Mouse (Mus musculus) T-helper 2 cell (primary cell): ENCODE measurements around the gene Slc39a5.

Experiments used
- in situ Hi-C: fragments of 300-600 bp; cut with MboI, MseI; formaldehyde crosslinking; loops from one replicate; pipeline ENCODE4 v1.15.1; 2025; ENCODE audit warnings: high pct_unique_total_duplicates

Gene Slc39a5

DNA sequence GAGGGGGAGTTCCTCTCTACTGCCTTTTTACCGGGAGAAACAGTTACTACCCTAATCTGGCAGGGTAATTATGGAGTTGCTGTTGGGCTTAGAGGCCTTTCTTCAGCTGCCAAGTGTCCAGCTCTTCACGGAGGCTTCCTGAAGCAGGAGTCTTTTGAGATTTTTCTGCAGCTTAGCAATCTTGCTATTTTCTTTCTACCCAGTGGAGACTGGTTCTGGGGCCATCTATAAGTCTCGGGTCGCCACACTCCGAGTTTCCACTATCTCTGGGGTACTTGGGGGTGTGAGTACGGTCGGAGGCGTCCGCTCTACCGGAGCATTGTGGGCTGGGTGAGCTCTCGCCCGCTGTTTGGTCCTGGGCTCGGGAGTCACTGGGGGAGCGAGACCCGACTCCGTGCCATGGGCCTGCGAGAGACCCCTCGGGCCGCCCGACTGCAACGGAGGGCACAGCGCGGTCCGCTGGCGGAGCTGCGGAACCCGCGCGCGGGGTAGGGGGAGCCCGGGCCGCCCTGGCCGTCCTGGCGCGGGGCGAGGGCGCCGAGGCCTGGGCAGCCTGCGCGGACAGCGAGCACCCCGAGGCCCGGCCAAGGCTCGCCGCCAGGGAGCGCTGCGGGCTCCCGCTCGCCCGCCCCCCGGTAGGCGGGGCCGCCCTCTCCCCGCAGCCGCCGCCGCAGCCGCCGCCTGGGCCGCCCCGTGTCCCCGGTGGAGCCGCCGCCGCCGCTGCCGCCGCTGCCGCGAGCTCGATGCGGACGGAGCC lies 24.4 kb downstream of the Slc39a5 start, which contains the start of gene Ankrd52:
TSS of gene Ankrd52 (plus strand) at position 661 of the 757 bp plus-strand sequence.
- in situ Hi-C loops = loop anchor here (10.0 kb wide), 1 partner anchor 1302 kb away; the partner anchor contains the start of genes Agap2 and Tspan31

DNA sequence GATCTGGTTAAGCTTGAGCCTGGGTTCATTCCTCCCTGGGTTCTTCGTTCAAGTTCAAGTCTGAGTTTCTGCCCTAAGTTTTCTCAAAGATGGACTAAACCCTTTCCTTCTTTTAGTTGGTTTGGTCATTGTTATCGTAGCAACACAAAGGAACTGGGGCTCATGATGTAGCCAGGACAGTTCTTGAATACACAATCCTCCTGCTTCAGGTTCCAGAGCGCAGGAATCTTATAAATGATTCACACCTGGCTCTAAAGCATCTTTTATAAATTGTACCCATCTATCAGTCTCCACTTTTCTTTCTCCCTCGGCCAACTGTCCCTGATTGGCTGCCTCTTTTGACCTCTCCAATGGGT lies 25.0 kb downstream of the Slc39a5 start:
- in situ Hi-C loops = loop anchor here (10.0 kb wide), 1 partner anchor 1301 kb away; the partner anchor contains the start of genes Agap2 and Tspan31

DNA sequence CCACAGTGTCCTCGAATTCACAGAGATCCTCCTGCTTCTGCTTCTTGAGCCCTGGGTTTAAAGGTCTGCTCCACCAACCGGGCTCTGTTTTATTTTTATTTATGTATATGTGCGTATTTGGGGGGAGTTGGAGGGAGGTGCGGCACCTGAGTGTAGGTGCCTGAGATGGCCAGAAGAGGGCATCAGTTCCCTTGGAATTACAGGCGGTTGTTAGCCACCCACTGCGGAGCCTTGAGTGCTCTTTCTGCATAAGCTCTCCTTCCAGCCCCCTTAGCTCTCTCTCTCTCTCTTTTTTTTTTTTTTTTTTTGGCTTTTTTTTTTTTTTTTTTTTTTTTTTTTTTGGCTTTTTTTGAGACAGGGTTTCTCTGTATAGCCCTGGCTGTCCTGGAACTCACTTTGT lies 26.6 kb downstream of the Slc39a5 start:
- in situ Hi-C loops = loop anchor here (10.0 kb wide), 1 partner anchor 1300 kb away; the partner anchor contains the start of genes Agap2 and Tspan31

- in situ Hi-C loops = loop anchor here (10.0 kb wide), 1 partner anchor 1298 kb away; the partner anchor contains the start of genes Agap2 and Tspan31
Measured at GRCm38 (mm10) chr10:128372989-128373748, 27.9 kb downstream of the Slc39a5 start.

DNA sequence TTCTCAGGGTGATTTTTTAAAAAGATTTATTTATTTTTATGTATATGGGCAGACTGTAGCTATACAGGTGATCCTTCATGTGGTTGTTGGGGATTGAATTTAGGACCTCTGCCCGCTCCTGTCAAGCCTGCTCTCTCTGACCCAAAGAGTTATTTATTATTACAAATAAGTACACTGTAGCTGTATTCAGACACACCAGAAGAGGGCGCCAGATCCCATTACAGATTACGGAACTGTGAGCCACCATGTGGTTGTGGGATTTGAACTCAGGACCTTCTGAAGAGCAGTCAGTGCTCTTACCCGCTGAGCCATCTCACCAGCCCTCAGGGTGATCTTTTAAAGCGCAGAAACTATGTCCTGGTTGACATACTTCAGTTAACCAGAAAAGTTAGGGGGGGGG lies 28.9 kb downstream of the Slc39a5 start:
- in situ Hi-C loops = loop anchor here (10.0 kb wide), 1 partner anchor 1297 kb away; the partner anchor contains the start of genes Agap2 and Tspan31

DNA sequence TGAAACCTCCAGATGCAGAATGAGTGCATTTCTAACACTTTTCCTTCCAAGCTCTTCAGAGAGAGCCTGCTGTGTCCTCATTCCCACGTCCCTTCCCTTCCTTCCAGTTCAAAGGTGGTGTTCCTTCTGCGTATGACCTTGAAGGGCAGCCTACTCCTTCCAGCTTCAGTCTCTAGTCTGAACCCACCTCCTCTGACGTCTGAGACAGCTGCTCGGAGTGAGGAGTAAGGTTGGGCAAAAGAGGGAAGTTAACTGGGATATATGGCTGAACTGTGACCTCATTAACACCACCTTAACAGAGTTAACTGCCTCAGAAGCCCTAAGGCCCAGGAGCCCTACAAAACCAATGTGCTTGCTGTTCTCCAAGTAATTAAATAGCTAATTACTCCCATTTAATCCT lies 30.4 kb downstream of the Slc39a5 start:
- in situ Hi-C loops = loop anchor here (10.0 kb wide), 1 partner anchor 1296 kb away; the partner anchor contains the start of genes Agap2 and Tspan31

GRCm38 (mm10) chr10:128370021-128370420 lies 31.0 kb downstream of the Slc39a5 start:
- in situ Hi-C loops = loop anchor here (10.0 kb wide), 1 partner anchor 1295 kb away; the partner anchor contains the start of genes Agap2 and Tspan31

GRCm38 (mm10) chr10:128369599-128369998 lies 31.4 kb downstream of the Slc39a5 start:
- in situ Hi-C loops = no loop called here

DNA sequence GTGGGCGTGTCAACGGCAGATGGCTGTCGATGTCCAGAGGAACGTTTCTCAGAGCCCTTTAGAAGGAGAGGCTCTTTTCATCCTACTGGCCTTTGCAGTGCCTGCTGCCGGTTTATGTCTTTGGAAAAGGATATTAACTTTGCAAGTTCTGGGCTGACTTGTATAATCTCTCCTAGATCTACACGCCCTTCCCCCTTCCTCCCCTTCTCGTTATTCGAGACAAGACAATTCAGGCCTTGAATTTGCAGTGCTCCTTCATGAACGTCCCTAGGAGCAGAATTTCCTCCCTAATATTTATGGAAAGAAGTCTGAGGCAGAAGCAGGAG lies 31.8 kb downstream of the Slc39a5 start:
- in situ Hi-C loops = no loop called here

DNA sequence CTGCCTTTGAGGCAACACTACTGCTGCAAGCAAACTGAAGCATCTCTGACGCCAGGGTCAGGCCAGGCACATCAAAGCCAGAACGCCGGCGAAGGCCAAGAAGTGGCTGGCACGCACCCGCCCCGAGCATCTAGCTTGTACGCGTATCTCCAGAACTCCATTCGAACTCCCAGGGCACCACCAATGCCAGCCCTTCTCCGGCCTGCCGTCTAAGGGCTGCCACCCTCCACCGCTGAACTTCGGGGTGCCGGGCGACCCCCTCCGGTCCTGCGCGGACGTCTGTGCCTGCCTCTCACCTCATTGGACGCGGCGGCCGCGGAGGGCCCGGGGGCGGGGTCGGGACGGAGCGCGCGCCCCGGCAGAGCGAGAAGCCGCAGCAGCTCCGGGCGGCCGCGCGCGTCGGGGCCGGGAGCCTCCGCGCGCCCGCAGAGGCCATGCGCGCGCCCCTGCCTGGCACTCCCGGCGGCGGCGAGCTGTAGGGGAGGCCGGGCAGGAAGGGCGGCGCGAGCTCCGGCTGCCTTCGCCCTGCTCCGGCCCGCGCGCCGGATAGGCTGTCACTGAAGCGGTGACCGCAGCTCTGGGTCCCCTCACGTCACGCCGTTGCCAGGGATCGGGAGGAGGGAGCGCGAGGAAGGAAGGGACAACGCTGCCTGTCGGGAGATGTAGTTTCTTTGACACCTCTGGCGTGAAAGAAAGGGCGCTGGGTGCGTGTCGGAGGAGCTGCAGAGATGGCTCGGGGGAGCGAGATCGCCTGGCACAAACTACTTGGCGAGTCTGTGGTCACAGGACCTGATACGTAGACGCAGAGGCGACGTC lies 32.4 kb downstream of the Slc39a5 start, which contains the start of gene Coq10a:
TSS of gene Coq10a (minus strand) at position 596 of the 816 bp plus-strand sequence.
- in situ Hi-C loops = no loop called here

GRCm38 (mm10) chr10:128367899-128368401 lies 33.1 kb downstream of the Slc39a5 start:
- in situ Hi-C loops = no loop called here

- in situ Hi-C loops = no loop called here
Measured at GRCm38 (mm10) chr10:128362568-128362967, 38.5 kb downstream of the Slc39a5 start.

GRCm38 (mm10) chr10:128361836-128362235 lies 39.2 kb downstream of the Slc39a5 start:
- in situ Hi-C loops = no loop called here

GRCm38 (mm10) chr10:128359226-128359625 lies 41.8 kb downstream of the Slc39a5 start:
- in situ Hi-C loops = no loop called here

DNA sequence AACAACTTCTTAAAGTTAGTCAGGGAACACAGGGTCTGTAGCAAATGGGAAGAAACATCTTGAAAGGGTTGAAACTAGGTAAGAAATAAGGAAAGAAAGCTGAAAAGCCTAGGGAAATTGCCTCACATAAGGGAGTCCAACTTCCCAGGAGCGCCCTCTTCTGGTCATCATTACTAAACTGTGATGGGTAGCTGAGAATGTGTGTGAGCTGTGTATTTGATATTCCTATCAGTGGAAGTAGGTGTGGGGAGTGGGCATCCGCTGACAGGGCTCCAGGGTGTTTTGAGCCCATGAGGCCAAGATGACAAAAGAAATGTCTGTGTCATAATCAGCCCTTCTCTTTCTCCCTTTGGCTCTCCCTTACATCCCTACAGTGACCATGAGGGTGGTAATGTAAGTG lies 42.2 kb downstream of the Slc39a5 start:
- in situ Hi-C loops = no loop called here

DNA sequence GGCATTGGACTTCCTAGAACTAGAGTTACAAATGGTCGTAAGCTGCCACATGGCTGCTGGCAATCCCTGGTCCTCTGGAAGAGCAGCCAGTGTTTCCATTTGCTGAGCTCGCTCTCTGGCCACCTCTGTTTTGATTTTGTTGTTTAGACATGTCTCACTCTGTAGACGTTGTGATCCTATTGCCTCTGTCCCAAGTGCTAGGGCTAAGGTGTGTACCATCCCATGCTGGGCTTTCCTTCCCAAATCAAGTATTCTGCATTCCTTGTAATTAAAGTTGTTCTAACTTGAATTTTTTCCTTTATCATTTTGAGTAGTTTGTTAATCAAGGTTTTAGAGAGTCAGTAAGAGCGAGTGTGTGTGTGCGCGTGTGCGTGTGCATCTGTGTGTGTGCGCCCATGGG lies 53.5 kb downstream of the Slc39a5 start:
- in situ Hi-C loops = no loop called here
